Mouse (Mus musculus) liver, embryonic 14.5 days (tissue): ENCODE results near the gene Usp33.

Source experiments
- CTCF ChIP-seq: IDR thresholded peaks from 2 replicates; pipeline ENCODE4 v1.5.1; 2016; ENCODE audit warnings: antibody characterized with exemption, low read depth, control low read depth
- EP300 ChIP-seq: IDR thresholded peaks from 2 replicates; pipeline ENCODE4 v1.6.1; 2016; ENCODE audit warnings: antibody characterized with exemption, low read depth

- TF ChIP-seq CTCF (no peak), EP300 (peak; percentile 66)
Measured at GRCm38 (mm10) chr3:152397335-152397940, 51.2 kb downstream of the Usp33 start.
